Mouse (Mus musculus): ENCODE measurements at regions not wholly inside any gene's neighbourhood (a gene's known extent, or its start where the extent isn't known, plus 50 kb on each side); places are given as distances from the start of the nearest gene placed in this dataset.
A peak's percentile ranks its signal among the peaks of the same experiment; 100 is the strongest.

DNA sequence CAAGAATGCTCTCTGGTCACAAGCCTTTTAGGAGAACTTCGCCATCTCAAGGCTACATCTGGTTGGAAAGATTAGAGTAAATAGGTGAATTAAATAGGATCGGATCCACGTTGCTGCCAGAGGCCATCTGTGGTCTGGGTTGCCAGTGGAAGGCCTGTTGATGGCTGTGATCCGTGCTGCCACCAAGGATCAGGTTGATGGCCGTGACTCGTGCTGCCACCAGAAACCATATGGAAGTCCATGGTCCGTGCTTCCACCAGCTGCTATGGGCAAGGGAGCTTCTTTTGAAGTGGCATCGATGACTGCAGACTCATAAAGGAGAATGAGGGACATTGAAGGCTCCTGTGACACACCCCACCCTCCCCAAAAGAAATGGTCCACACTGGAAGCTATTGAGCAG lies 79.6 kb downstream of the Atp1a1 start:
- DNase-seq: no peak

DNA sequence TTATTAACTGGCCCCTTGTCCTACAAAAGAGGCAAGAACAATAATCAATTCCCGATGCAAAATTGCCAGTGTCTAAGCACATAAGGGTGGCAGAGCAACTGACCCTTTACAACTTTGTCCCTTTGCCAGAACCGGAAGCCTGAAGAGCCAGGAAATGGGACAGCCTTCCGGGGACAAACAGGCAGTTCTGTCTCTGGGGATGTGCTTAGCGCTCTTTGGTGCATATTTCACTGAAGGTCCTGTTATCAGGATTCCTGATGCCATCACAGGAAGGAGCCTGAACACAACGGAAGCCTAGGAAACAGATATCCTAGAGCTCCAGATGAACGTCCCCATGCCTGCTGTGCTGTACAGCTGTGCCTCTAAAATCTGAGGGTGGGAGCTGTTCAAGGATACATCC lies 80.0 kb downstream of the Atp1a1 start:
- no peak for DNase-seq

DNA sequence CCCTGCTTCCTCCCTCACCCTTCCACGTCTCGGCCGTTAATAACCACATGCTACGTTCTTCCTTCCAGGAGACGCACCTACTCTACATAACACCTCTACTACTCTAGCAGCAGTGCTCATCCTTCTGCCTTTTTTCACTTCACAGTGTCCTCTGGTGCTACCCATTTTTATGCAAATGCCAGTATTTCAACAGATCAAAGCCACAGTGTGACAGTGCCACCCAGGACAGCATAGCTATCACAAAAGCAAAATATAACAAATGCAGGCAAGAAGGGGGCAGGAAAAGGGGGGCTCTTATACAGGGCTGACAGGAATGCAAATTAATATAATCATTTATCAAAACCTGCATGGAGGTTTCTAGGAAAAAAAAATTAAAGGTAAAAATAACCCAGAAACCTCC lies 81.2 kb downstream of the Atp1a1 start:
- no peak for DNase-seq

DNA sequence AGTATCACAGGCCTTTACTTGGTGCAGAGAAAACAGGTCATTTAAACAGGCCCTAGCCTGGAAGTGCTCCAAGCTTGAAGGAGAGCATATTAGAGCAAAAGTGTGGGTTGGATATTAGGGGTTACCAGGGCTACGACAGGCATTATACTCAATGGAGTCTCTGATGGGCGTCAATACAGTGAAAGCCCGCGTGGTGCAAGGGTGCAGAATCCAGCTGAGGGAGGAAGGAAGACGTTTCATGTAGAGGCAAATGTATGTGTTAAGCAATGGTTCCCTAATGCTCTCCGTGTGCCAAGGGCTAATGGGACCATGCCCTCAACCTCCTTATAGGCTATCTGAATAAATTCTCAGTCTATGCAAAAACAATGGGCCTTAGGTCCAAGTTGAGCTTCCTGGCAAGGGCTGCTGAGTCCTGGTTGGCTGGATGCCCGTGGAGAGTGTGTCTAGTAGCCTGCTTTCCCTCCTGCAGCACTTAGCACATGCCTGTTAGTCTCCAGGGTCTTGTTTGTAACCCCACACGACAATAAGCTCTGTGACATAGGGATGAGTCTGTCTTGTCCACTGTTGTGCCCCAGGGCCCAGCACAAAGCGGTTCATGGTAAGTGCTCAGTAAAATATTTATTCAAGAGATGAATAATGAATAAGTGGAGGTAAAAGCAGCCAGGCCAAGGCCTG lies 82.1 kb downstream of the Atp1a1 start:
- DNase-seq: peak; percentile 87

DNA sequence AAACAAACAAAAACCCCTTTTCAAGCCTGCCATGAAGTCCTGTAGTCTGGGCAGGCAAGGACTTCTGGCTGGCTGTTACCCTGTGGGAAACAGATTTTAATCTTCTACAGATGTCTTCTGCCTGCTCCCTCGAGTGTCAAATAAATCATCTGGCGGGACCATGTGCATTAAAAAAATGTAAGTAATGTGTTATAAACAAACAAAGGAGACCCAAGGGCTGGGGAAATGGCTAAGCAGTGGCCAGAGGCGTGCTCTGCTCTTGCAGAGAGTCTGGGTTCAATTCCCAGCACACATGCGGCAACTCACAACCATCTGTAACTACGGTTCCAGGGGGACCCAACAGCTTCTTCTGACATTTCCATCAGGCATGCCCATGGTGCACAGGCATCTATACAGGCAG lies 83.3 kb downstream of the Atp1a1 start:
- no peak for DNase-seq

DNA sequence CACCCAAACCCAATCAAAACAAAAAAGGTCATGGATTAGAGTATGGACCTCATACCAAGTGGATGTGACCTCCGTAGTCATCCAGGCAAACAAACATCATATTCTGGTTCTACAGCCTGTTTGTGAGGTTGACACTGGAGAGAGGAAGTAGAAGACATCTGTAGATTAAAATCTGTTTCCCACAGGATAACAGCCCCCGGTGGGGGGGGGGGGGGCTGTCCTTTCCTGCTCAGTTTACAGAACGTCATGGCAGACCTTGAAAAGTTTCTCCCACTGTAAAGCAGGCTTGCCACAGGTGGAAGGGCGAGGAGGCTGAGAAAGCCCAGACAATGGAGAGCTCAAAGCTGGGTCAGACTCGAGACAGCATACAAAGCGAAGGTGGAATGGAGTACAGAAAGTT lies 84.4 kb downstream of the Atp1a1 start:
- no peak for DNase-seq

DNA sequence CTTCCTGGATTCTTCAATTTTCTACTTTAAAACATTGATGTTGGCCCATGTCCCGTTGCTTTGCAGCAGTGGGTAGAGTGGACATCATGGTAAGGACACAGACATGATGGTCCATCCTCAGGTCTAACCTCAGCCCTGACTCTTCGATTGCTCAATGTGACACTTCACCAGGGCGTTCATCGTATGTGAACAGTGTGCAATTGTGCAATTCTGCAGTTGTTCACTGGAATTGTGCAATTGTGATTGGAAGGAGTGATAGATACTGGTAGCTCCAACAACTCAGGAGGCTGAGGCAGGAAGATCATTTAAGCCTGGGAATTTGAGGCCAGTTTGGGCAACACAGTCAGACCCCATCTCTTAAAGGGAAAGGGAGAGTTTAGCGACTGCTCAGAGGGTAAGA lies 84.9 kb downstream of the Atp1a1 start:
- no peak for DNase-seq

DNA sequence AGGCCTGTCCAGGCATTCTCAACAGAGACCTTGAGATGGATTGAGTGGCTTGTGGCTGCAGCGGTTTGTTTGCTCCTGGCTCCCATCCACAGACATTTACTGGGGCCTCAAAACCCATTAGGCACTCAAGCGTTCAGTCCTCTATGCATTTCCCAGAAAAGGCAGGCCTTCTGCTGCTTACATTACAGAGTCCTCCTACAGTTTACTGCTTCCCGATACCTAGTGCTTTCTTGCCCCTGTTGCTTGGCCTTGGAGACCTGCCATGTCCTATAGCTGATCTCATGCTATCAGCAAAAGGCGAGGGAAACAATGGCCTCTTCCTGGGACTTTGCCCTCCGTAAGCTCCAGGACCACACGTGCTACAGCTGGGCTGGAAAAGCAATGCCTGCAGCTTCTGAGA lies 85.7 kb downstream of the Atp1a1 start:
- DNase-seq: peak; percentile 68

DNA sequence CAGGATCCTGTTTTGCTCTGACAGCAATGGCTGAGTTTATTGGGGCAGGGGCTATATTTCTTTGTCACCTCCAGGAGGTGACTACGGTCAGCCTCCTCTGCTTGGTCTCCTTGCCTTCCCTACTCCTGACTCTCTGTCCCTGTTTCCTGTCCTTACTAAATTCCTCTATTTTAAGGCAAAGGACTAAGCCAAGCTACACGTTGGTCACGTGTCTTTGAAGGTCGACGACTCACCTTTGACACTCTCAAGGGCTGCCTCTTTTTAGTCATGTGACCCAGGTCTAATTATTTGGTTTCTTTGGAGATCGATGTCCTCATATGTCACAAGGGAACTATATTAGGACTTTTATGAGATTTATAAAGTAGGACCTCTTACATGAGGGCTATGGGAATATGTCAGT lies 86.9 kb downstream of the Atp1a1 start:
- DNase-seq: no peak

DNA sequence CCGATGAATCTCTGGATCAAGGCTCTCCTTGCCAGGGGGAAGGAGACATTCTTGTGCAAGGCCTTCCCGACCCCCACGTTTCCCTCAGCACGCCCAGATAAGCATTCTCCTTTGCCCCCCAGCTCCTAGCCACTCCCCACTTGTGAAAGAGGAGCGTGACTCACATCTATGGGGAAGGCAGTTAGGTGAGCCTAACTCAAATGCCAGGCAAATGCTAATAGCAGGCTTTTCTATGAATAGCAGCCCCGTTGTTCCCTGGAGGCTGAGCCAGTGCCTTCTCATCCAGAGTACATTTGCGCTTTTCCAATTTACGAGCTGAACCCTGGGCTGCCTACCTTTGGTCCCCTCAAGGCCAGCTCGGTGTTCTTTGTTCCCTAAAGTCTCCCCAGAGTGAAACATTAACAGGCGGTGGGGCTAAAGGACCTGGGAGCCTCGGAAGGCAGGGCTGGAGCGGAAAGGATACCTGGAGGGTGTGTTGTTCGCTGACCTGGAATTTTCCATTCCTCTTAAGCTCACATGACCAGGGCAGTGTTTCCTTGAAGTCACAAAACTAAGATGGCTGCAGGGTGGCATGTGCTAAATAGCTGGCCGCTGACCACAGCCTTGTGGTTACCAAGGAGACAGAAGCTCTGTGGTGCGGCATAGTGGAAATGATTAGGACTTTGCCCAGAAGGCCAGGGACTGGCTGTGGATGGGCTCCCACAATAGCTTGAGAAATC lies 87.5 kb downstream of the Atp1a1 start:
- DNase-seq: peak; percentile 91

DNA sequence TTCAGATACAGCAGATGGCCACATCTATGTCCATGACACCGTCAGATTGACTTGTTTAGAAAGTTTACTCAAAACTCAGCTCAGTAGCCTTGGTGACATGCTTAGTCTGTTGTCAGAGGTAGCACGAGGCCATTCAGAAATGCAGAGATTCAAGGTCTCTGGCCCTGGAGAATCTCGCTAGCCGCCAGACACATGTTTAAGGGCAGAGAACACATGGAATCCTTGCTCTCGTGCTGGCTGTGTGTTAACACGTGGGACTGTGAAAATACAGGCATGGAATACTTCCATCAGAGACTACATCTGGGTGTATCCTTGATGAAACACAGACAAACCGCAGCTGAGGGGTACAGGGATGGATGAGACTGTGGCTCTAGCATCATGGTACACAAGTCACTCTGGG lies 88.9 kb downstream of the Atp1a1 start:
- DNase-seq: no peak

DNA sequence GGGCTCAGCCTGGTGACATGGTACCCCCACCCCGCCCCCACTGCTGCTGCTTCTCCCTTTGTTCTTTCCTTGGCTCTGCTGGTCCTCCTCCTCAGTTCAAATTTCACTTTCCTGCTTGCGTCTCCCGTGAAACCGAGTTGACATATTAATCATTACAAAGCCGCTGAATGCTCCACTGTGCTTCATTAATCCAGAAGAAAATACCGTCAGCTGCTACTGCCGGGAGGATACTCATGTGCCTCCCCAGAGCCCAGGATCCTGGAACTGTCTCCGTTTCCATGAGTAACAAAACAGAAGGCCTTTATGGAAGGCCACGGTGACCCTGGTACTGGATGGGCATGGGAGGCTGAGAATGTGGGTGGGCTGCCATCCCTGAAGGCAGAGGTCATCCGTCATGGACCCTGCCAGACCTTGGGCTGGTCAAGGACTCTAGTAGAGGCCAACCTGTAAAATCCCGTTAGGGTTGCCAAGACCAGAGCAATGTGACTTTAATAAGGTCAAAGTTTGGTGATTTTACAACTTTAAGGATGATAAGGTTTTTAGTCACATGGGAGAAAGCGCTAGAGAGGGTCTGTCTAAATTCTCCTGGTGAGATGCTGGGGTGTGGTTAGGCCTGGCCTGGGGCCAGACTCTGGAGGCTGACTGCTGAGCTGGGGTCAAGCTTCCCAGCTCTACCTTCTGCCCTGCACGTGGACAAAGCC lies 90.7 kb downstream of the Atp1a1 start:
- peak; percentile 85 for DNase-seq

All from kidney, postnatal 14 days (tissue).